Mouse (Mus musculus) hindbrain, embryonic 10.5 days (tissue): ENCODE measurements around the gene Adgrl1. TPM values are rescaled to one million over a fixed set of nuclear protein-coding genes. Genes with fewer than 3 reads are reported as not detected.

ENCODE experiments used
- DNase-seq: peaks from one replicate; pipeline ENCODE4 v3.0.0-alpha.2; 2017; ENCODE audit warnings: low spot score
- H3K27ac ChIP-seq: fragments of 300-500 bp; sonication (generic); 2 replicates; pipeline ENCODE4 v1.5.1; 2016; ENCODE audit warnings: mild to moderate bottlenecking, moderate library complexity
- H3K27me3 ChIP-seq: fragments of 300-500 bp; sonication (generic); 2 replicates; pipeline ENCODE4 v1.6.1; 2016; ENCODE audit warnings: mild to moderate bottlenecking; ENCODE audit not compliant: poor library complexity, insufficient read depth, severe bottlenecking
- H3K36me3 ChIP-seq: fragments of 300-500 bp; sonication (generic); 2 replicates; pipeline ENCODE4 v1.6.1; 2016; ENCODE audit warnings: mild to moderate bottlenecking, moderate library complexity
- H3K4me1 ChIP-seq: fragments of 300-500 bp; sonication (generic); replicated peaks from 2 replicates; pipeline ENCODE4 v1.6.1; 2016; ENCODE audit warnings: mild to moderate bottlenecking
- H3K4me3 ChIP-seq: fragments of 300-500 bp; sonication (generic); 2 replicates; pipeline ENCODE4 v1.5.1; 2016; ENCODE audit warnings: mild to moderate bottlenecking, moderate library complexity
- H3K9me3 ChIP-seq: fragments of 300-500 bp; sonication (generic); 2 replicates; pipeline ENCODE4 v1.6.1; 2016; ENCODE audit warnings: mild to moderate bottlenecking, moderate library complexity
- WGBS: fragments of 180-500 bp; shearing (Covaris S2); methylation state at CpG from one replicate; pipeline ENCODE4 v1.1.7; 2016; 5-methylcytosine and 5-hydroxymethylcytosine counted together
- polyA plus RNA-seq: library from polyadenylated mRNA; unstranded; fragments of >200 nt; fragmentation: Nextera tagmentation; extraction: Ambion mirVana; gene quantifications from 2 replicates; pipeline ENCODE4 v1.2.1, GENCODE M21; 2016

The Adgrl1 gene
- polyA plus RNA-seq, 1 experiment from 2014 or later: 15.4 TPM

DNA sequence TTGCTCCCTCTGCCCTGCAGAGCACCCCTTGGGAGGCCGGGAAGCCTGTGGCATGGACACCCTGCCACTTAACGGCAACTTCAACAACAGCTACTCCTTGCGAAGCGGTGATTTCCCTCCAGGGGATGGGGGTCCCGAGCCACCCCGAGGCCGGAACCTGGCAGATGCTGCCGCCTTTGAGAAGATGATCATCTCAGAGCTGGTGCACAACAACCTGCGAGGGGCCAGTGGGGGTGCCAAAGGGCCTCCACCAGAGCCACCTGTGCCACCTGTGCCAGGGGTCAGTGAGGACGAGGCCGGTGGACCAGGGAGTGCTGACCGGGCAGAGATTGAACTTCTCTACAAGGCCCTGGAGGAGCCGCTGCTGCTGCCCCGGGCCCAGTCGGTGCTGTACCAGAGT, 38.4 kb downstream of the Adgrl1 start:
- WGBS: 95% methylated on average over 15 of the region's 15 CpGs
- peaks cover 67% of the 10 kb centered on the region for H3K36me3 ChIP-seq

DNA sequence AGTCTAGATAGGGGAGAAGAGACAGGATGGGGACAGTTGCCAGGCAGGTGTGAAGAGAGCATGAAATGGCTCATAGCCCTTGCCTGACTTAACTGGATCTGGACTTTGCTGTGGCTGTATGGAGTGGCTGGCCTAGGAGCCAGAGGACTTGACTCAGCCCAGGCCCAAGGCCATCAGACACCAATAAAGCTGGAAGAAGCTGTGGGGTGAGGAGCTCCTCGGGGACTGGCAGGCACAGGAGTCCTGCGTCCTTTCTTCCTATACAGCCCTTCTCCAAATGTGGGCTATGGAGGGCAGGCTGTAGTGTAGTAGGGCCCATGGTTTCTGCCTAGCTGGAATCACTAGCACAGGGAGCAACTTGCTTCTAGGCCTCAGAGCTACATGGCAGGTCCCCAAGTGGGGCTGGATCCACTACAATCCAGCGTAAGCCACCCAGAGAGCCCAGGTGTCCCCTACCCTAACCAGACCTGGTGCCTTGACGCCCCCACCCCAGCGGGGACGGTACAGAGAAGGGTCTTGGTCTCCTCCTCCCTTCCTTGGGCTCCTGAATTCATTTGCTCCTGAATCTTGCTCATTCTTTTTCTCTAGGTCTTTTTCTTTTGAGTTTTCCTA, 41.3 kb downstream of the Adgrl1 start:
- no peak for DNase-seq
- no peak overlapping the region for H3K27ac ChIP-seq
- 74% methylated on average over 6 of the region's 6 CpGs for WGBS
- no peaks in the 10 kb centered on the region for H3K27me3 ChIP-seq
- peaks cover 39% of the 10 kb centered on the region for H3K36me3 ChIP-seq
- no peaks in the 10 kb centered on the region for H3K9me3 ChIP-seq
- H3K4me1 ChIP-seq: no peaks in the 10 kb centered on the region
- no peak overlapping the region for H3K4me3 ChIP-seq

More for the DNA sequence above, 38.4 kb downstream of the Adgrl1 start:
- Histone ChIP-seq H3K4me1 (no peaks in the 10 kb centered on the region), H3K9me3 (no peaks in the 10 kb centered on the region), H3K4me3 (no peak overlapping the region), H3K27ac (no peak overlapping the region), H3K27me3 (no peaks in the 10 kb centered on the region)
- no peak for DNase-seq

DNA sequence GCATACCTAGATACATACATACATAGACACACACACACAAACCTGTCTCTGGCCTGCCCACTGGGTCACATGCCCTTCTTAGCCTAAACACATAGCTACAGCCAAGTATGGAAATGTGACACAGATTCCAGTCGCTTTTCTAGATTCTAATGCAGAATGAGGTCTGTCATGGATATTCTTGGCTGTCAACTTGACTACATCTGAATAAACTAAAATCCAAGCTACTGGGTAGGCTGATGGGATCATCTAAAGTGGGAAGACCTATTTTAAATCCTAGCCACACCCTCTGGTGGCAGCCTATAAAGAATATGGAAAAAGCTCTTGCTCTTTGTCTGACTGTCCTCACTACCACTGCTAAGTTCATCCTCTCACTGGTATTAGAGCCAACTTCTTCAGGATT, 42.5 kb downstream of the Adgrl1 start:
- 89% methylated on average over 1 of the region's 1 CpGs for WGBS
- no peak for DNase-seq
- Histone ChIP-seq H3K27me3 (no peaks in the 10 kb centered on the region), H3K9me3 (no peaks in the 10 kb centered on the region), H3K27ac (no peak overlapping the region), H3K4me3 (no peak overlapping the region), H3K4me1 (no peaks in the 10 kb centered on the region), H3K36me3 (peaks cover 26% of the 10 kb centered on the region)

DNA sequence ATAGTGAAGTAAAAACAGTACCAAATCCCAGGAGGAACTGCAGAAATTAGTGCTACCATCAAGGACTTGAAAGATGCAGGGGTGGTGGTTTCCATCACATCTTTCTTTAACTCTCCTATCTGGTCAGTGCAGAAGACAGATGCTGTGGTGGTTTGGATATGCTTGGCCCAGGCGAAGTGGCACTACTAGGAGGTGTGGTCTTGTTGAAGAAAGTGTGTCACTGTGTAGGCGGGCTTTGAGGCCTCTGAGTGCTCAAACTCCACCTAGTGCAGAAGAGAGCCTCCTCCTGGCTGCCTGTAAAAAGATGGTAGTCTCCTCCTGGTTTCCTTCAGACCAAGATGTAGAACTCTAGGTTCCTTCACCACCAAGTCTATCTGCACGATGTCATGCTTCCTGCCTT, 45.6 kb downstream of the Adgrl1 start:
- DNase-seq: no peak
- 70% methylated on average over 3 of the region's 3 CpGs for WGBS
- no peaks in the 10 kb centered on the region for H3K9me3 ChIP-seq

DNA sequence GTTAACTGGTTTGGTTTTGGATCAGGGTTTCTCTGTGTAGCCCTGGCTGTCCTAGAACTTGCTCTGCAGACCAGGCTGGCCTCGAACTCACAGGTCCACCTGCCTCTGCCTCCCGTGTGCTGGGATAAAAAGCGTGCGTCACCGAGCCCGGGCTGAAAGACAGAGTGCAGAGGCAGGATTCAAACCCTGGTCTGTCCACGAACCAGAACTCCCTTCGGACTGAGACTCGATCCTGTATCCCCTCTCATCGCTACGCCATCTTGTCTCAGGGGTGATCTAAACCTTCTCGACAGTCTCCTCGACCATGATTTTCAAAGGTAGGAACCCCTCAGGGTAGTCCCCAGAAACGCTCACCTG, 54.8 kb downstream of the Adgrl1 start:
- H3K36me3 ChIP-seq: peaks cover 10% of the 10 kb centered on the region; the same call in 1 of the 2 replicates
- under 1% methylated on average over 14 of the region's 14 CpGs for WGBS
- no peak for DNase-seq
- H3K9me3 ChIP-seq: no peaks in the 10 kb centered on the region
- peak overlapping the region; percentile 86 for H3K27ac ChIP-seq
- peak overlapping the region; percentile 84 for H3K4me3 ChIP-seq
- peaks cover 24% of the 10 kb centered on the region for H3K4me1 ChIP-seq
- H3K27me3 ChIP-seq: no peaks in the 10 kb centered on the region

More for the DNA sequence above, 45.6 kb downstream of the Adgrl1 start:
- H3K27ac ChIP-seq: no peak overlapping the region
- H3K36me3 ChIP-seq: no peaks in the 10 kb centered on the region
- no peaks in the 10 kb centered on the region for H3K27me3 ChIP-seq
- no peaks in the 10 kb centered on the region for H3K4me1 ChIP-seq
- H3K4me3 ChIP-seq: no peak overlapping the region

DNA sequence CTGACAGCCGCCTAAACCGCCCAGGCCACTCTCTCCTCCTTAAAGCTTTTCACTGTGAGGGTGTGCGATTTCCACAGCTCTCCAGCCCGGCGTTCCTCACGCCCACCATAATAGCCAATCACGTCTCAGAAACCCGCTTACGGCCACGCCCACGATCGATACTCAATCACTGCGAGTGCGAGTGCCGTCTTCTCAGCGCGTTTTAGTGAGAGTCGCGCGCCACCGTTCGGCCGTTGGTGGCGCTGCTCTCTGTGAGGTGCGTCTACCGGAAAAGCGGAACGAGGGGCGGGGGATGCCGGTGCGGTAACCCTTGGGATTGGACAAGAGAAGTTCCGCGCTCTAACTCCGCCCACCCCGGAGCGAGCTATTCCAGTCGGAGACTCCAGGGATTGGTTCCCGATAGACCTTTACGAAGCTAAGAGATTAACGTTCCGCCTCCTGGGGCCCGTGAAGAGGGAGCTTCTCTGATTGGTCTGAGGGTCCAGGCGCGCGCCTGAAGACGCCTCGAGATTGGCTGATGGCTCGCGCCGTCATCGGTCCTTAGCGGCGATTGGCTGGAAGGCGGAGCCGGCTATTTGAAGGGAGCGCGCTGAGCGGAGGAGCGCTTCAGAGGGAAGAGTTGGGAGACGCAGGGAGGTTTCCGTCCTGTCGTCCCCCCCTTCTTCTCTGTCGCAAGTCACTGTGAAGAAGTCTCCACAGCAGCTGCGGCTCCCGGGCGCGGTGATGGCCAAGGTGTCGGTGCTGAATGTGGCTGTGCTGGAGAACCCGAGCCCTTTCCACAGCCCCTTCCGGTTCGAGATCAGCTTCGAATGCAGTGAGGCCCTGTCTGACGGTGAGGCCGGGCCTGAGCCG, 55.4 kb downstream of the Adgrl1 start, which contains the start of the genes Gm10644 and Asf1b:
Gene Gm10644, minus strand, starts transcription at position 100 of the 852 bp plus-strand sequence.
Gene Asf1b, plus strand, starts transcription at position 402 of the 852 bp plus-strand sequence.
- peak within 1 kb of the TSS; percentile 86 for H3K27ac ChIP-seq
- H3K9me3 ChIP-seq: no peaks in the 10 kb centered on the region

DNA sequence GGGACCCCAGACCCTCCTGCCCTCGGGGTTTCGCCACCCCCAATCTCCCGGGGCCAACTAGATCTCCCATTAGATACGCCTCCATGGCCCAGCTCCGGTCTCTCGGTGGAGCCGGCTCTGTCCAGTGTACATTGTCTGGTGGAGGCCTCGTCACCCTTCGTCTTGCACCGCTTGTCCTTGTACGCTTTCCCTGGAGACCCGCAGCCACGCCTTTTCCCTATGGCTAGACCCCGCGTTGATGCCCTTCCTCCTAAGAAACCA, 56.0 kb downstream of the Adgrl1 start:
- under 1% methylated on average over 15 of the region's 15 CpGs for WGBS
- no peak for DNase-seq
- peaks cover 24% of the 10 kb centered on the region for H3K4me1 ChIP-seq
- H3K27me3 ChIP-seq: no peaks in the 10 kb centered on the region
- H3K27ac ChIP-seq: peak overlapping the region; percentile 86
- peaks cover 18% of the 10 kb centered on the region; the same call in 1 of the 2 replicates for H3K36me3 ChIP-seq
- H3K4me3 ChIP-seq: peak overlapping the region; percentile 84
- no peaks in the 10 kb centered on the region for H3K9me3 ChIP-seq

More for the DNA sequence above, 55.4 kb downstream of the Adgrl1 start, which contains the start of the genes Gm10644 and Asf1b:
- WGBS: under 1% methylated on average over 75 of the region's 75 CpGs
- peak within 1 kb of the TSS; percentile 84 for H3K4me3 ChIP-seq
- H3K36me3 ChIP-seq: peaks cover 13% of the 10 kb centered on the region; the same call in 1 of the 2 replicates
- peaks cover 24% of the 10 kb centered on the region for H3K4me1 ChIP-seq
- H3K27me3 ChIP-seq: no peaks in the 10 kb centered on the region
- DNase-seq: peak; percentile 100

DNA sequence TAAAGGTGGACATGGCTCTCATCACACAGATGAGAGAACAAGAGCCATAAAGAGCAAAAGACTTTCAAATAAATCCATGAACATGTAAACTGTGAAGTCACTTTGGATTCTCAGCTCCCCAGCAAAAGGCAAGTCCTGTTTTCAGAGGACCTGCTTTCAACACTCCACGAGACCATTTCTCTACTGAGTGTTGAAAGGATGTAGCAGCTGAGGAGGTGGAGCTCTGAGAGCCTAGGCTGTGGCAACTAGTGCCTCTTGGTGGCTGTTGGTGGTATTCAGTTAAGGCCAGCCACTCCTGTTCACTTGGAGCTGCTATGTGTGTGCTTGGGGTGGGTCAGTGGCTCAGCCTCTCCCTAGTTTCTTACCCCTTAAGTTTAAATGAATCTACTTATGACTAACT, 56.9 kb downstream of the Adgrl1 start:
- DNase-seq: no peak
- Histone ChIP-seq H3K4me3 (peak overlapping the region; percentile 84), H3K27ac (no peak overlapping the region), H3K9me3 (no peaks in the 10 kb centered on the region), H3K27me3 (no peaks in the 10 kb centered on the region), H3K4me1 (peaks cover 24% of the 10 kb centered on the region), H3K36me3 (peaks cover 18% of the 10 kb centered on the region; the same call in 1 of the 2 replicates)
- WGBS: 29% methylated on average over 1 of the region's 1 CpGs

DNA sequence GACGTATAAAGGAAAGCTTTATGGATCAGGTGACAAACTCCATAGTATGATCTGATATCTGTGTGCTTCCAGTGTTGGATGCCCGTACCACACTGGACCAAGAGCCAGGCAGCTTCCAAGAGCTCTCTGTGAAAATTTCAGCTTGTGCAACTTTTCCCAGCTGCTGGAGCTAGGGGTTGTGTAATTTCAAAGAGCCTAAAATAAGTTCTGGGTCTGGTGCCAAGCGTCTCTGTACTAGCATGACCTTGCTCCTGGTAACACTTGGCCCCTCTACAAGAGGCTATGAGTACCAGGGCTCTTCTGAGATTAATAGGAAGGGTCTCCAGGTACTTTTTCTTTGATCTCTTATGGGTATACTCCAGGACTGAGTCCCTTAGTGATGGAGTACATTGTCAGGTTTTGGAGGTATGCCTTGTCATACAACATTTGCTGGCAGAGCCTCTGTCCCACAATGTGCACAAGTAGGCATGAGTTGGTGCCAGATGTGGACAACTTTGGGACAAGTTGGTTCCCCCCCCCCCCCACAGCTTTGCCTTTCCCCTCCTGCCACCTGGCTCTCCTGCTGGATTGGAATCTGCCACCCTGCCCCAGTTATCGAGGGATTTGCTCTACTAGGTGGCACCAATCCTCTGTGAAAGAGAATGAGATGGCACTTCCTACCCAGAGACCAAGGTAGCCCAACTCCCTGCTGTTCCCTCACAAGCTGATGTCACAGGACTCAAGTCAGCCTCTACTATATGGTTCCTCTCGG, 64.3 kb downstream of the Adgrl1 start:
- WGBS: 91% methylated on average over 5 of the region's 5 CpGs
- no peak for DNase-seq
- no peak overlapping the region for H3K27ac ChIP-seq
- no peak overlapping the region for H3K4me3 ChIP-seq
- H3K36me3 ChIP-seq: peaks cover 68% of the 10 kb centered on the region
- H3K27me3 ChIP-seq: no peaks in the 10 kb centered on the region
- no peaks in the 10 kb centered on the region for H3K9me3 ChIP-seq
- no peaks in the 10 kb centered on the region for H3K4me1 ChIP-seq

DNA sequence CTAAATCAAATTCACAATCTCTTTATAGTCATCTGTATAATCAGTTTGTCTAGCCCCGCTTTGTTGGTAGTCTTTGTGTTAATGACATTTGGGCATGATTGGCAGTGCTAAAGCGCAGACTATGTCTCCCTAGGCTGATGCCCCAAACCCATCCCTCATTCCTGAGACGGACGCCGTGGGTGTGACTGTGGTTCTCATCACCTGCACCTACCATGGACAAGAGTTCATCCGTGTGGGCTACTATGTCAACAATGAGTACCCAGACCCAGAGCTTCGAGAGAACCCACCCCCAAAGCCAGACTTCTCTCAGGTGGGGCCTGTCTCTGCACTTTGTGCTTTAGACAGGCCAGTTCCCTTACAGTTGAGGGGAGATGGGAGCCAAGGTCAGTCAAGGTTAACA, 67.8 kb downstream of the Adgrl1 start:
- H3K27ac ChIP-seq: no peak overlapping the region
- 90% methylated on average over 7 of the region's 7 CpGs for WGBS
- H3K4me3 ChIP-seq: no peak overlapping the region
- H3K36me3 ChIP-seq: peaks cover 67% of the 10 kb centered on the region
- H3K9me3 ChIP-seq: no peaks in the 10 kb centered on the region
- no peaks in the 10 kb centered on the region for H3K27me3 ChIP-seq
- no peak for DNase-seq
- H3K4me1 ChIP-seq: peaks cover 14% of the 10 kb centered on the region

DNA sequence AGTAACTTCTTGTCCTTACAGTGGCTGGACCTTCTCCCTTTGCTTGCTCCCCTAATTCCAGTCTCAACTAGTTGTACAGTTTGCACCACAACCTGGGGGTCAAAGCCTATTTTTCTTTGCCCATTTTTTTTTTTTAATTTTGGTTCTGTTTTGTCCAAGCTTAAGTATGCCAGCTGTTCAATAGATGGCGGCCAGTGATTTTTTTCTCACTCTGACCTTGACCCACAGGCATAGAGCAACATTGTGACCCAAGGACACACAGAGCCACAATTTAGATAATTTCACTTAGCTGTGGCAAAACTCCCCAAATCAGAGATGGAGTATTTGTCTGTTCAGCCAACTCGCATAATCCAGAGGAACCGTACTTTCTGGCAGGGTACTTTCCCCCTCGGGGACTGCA, 71.2 kb downstream of the Adgrl1 start:
- peaks cover 33% of the 10 kb centered on the region for H3K4me1 ChIP-seq
- H3K27me3 ChIP-seq: no peaks in the 10 kb centered on the region
- DNase-seq: no peak
- 91% methylated on average over 4 of the region's 4 CpGs for WGBS
- H3K36me3 ChIP-seq: peaks cover 47% of the 10 kb centered on the region
- H3K4me3 ChIP-seq: peak overlapping the region; percentile 96; the same call in 1 of the 2 replicates
- H3K9me3 ChIP-seq: no peaks in the 10 kb centered on the region
- H3K27ac ChIP-seq: no peak overlapping the region

DNA sequence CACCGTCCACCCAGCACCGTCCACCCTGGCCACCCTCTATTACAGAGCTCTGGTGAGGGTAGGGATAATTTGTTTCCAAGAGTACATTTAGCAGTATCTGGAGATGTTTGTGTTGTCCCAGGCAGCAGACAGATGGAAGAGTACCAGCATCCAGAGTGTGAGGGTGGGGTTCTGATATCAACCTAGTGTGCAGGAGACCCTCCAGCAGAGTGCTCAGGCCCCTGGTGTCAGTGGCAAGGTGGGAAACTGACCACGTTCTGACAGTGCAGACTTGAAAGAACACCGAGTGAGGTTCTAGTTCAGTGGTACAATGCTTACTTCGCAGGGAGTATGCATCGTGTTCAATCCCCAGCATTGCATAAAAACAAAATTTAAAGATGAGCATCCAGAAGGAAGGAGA, 71.8 kb downstream of the Adgrl1 start:
- WGBS: 73% methylated on average over 6 of the region's 6 CpGs
- Histone ChIP-seq H3K36me3 (peaks cover 43% of the 10 kb centered on the region), H3K27me3 (no peaks in the 10 kb centered on the region), H3K4me3 (peak overlapping the region; percentile 96), H3K27ac (peak overlapping the region; percentile 92), H3K9me3 (no peaks in the 10 kb centered on the region), H3K4me1 (peaks cover 33% of the 10 kb centered on the region)
- no peak for DNase-seq
